Mouse (Mus musculus) gastrocnemius, adult 8-10 months (tissue): ENCODE measurements around the gene Sfxn1. TPM values are rescaled to one million over a fixed set of nuclear protein-coding genes. Genes with fewer than 3 reads are reported as not detected.

Source experiments
- DNase-seq, 2 experiments: peaks; one replicate each; pipeline ENCODE4 v3.0.0; 2022; ENCODE audit warnings: low spot score in 2 of 2
- total RNA-seq, 4 experiments: library from RNA; stranded (reverse); gene quantifications; 2 replicates each; pipeline ENCODE4 v1.2.4; 2022

Gene Sfxn1
- total RNA-seq: 1 to 10 TPM; 1.1 to 2.4 (median 1.8) TPM

DNA sequence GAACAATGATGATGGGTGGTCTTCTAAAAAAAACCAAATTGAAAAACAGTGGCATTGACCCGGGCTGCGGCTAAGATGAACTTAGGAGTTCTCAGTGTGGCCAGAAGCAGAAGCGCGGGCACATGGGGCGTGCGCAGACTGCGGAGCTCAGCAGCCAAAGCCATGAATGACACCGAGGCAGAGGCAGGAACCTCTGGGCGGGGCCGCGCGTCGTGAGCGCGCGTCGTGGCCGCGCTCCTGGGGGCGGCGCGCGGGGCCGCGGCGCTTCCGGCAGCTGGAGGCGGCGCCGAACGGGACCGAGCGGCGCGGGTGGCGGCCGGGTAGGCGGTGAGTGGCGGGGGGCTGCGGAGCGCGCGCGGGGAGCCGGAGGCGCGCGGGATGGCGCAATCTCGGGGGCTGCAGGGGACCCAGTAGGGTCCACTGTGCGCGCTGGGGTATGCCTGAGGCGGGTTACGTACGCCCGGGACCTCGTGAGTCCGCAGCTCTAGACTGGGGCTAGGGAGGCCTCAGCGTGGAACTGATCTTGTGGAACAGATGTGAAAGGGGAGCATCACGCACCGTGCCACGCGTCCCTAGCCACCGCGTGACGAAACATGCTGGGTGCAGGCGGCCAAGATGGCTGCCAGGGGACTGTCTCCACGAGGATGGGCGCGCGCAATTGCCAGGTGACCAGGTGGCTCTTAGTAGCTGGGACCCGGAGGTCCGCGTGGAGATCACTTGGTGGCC is at the start of gene Sfxn1:
Gene Sfxn1, plus strand, starts transcription at position 264 of the 726 bp plus-strand sequence.
- peak; percentile 39 to 57 for DNase-seq

GRCm38 (mm10) chr13:54023311-54023710 is 48.4 kb upstream of the Sfxn1 start:
- no peak for DNase-seq

DNA sequence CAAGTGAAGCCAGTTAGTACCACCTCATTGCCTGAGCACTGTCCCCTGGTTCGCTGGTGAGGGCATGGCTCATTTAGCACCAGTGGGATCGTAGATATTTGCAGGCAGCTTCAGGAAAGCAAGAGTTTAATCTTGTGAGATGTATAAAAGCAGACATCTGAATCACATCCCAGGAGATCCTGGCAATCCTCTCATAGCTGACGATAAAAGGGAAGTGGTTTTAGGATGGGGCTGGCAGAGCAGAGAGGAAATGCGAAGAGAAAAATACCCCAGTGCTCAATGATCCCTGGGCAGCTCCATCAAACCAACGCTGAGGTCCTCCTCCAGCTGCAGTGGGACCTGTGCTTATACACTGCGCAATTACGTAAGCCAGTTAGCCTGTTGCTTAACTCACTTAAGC is 44.6 kb upstream of the Sfxn1 start:
- no peak for DNase-seq

GRCm38 (mm10) chr13:54033653-54034052 is 38.0 kb upstream of the Sfxn1 start:
- DNase-seq: no peak

GRCm38 (mm10) chr13:54035541-54035940 is 36.1 kb upstream of the Sfxn1 start:
- DNase-seq: no peak

GRCm38 (mm10) chr13:54037936-54038335 is 33.7 kb upstream of the Sfxn1 start:
- no peak for DNase-seq

DNA sequence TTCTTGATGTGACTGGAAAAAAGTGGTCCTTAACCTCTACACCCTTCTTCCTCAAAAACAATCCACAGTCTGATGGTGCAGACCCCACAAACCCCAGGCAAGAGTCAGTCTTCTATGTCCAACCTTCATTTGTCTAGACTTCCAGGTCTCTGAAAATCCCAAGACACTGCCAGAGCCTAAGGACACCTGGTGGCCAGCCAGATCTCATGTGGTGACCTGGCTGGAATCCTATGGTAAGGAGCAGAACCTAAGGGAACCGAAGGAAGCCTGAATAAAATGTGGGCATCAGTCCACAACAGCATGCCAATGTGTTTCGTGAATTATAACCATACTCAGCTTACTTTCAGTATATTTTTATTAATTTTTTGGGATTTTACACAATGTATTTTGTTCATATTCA is 31.4 kb upstream of the Sfxn1 start:
- no peak for DNase-seq

DNA sequence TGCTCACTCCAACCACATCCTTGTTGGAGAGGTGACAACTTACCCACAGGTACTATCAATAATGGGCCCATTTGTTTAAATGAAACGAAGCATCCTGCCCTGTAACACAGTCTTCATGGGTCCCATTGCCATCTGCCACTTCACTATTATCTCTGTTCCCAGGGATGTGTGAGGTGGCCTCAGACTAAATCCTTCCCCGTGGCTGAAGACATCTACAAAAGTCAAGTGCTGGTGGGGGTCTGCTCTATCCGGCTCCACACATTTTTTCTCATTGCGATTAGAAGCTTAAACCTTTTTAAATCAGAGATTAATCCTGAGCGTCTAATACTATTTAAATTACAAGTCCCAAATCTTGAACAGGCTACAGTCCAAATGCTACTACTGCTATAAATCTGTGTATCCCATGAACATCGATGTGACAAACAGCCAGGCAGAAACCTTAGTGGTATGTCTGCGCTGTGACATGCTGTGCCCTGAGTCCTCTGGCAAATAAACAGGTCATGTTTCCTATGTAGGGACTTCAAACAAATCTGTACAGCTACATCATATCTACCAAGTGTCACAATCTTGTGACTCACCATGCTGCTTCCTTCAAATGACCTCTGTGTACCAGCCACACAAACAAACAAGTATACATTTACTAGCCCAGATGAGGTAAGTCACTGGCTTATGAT is 22.9 kb upstream of the Sfxn1 start:
- DNase-seq: no peak

DNA sequence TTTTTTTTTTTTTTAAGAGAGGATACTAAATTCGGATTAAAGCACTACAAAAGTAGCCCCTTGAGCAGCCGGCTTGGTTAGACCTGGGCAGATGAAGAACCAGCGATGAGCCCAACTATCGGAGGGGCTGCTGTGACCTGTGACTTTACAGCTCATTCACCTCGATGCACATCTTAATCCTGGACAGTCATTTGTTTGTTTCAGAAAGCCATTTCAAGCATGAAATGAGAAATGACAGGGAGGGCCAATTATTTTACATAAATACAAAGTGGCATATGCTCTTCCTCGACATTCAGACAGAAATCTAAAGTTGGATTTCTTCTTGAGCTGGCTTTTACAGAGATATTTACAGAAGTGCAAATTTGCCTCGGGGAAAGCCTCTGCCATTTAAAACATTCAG is 20.0 kb upstream of the Sfxn1 start:
- DNase-seq: no peak

GRCm38 (mm10) chr13:54054962-54055361 is 16.7 kb upstream of the Sfxn1 start:
- DNase-seq: no peak

- DNase-seq: peak in 1 of 2 experiments; percentile 34
Measured at GRCm38 (mm10) chr13:54055448-54055861, 16.2 kb upstream of the Sfxn1 start, which contains the start of gene Drd1. TSS of gene Drd1 (minus strand) at chr13:54055705.

GRCm38 (mm10) chr13:54062068-54062467 is 9.6 kb upstream of the Sfxn1 start:
- DNase-seq: no peak

DNA sequence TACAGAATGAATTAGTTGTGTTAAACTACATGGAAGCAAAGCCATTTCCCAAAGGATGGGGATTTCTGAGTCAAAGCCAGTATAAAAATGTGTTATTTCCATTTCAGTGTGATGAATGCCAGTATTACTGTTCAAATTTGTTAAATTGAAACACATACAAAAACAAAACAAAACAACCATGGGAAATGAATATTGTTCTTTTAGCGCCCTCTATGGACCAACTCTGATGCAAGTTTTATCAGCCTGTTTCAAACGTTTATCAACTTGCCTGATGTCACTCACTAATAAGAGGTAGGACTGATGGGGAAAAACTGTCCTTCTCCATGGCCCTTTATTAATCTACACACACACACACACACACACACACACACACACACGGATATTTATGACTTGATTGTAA is 8.4 kb upstream of the Sfxn1 start:
- no peak for DNase-seq

- no peak for DNase-seq
Measured at GRCm38 (mm10) chr13:54066081-54066746, 5.5 kb upstream of the Sfxn1 start.

GRCm38 (mm10) chr13:54067617-54068166 is 4.0 kb upstream of the Sfxn1 start:
- DNase-seq: no peak

- DNase-seq: no peak
Measured at GRCm38 (mm10) chr13:54071011-54071410, 658 bp upstream of the Sfxn1 start.

GRCm38 (mm10) chr13:54072526-54073057 is 923 bp downstream of the Sfxn1 start:
- DNase-seq: no peak

- no peak for DNase-seq
Measured at GRCm38 (mm10) chr13:54073066-54073465, 1.4 kb downstream of the Sfxn1 start.

- DNase-seq: no peak
Measured at GRCm38 (mm10) chr13:54073491-54073890, 1.8 kb downstream of the Sfxn1 start.

DNA sequence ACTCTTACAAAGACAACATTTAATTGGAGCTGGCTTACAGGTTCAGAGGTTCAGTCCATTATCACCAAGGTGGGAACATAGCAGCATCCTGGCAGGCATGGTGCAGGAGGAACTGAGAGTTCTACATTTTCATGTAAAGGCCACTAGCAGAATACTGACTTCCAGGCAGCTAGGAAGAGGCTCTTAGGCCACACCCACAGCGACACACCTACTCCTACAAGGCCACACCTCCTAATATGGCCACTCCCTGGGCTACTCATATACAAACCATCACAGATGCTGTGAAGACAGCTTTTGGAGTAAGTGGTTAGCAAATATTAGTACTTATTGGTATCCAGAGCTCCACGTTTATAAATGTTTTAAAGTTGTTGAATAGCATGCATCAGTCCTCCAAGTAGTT is 3.7 kb downstream of the Sfxn1 start:
- no peak for DNase-seq

GRCm38 (mm10) chr13:54076051-54076450 is 4.4 kb downstream of the Sfxn1 start:
- DNase-seq: no peak
